Mouse (Mus musculus) kidney, postnatal 25 days (tissue): ENCODE results near the gene Htra3.

ENCODE experiments used
- DNase-seq, 2 experiments: peaks; one replicate each; pipeline ENCODE4 v3.0.0; 2021; ENCODE audit warnings: mixed read lengths in 2 of 2

Htra3 gene

GRCm38 (mm10) chr5:35693638-35694037 is 14.1 kb upstream of the Htra3 start:
- DNase-seq = no peak

GRCm38 (mm10) chr5:35691246-35691645 is 11.7 kb upstream of the Htra3 start:
- no peak for DNase-seq

- DNase-seq = no peak
Observed at GRCm38 (mm10) chr5:35690485-35691165, 11.0 kb upstream of the Htra3 start.

- DNase-seq = no peak
Observed at GRCm38 (mm10) chr5:35689374-35689773, 9.8 kb upstream of the Htra3 start.

GRCm38 (mm10) chr5:35688851-35689250 is 9.3 kb upstream of the Htra3 start:
- DNase-seq = peak in 1 of 2 experiments; percentile 38

DNA sequence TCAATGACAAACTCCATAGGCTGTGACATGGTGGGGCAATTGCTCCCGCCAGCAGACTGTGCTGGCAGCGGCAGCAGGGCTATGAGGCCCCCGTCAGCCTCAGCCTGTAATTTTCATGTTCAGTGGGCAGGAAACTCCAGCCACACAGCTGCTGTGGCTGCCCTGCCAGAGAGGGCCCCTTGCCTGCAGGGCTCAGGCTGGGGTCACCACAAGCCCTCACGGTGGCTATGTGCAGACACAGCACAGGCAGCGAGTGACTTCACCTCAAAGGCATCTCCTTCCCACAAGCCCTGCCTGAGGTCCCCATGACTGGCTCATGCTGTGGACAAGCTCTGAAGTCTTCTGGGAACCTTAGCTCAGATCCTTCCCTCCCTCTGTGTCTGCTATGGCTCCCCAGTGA is 7.5 kb upstream of the Htra3 start:
- DNase-seq = no peak

DNA sequence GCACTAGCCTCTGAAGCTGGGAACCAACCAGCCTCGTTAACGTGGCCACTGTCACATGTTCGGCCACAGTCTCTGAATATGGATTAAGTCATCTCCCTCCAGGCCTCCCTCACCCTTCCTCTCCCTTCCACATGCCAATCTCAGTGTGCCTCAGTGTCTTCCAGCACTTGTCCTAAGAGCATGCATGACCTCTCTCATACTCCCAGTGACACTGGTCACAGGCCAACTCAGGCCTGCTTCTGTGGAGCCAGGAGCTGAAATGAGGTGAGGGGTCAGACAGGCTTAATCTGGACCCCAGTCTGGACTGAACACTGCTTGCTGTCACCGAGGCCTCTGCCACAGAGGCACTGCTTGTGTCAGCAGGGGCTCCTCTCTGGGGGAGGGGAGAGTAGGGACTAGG is 6.8 kb upstream of the Htra3 start:
- no peak for DNase-seq

- no peak for DNase-seq
Observed at GRCm38 (mm10) chr5:35685079-35685478, 5.5 kb upstream of the Htra3 start.

GRCm38 (mm10) chr5:35680958-35681357 is 1.4 kb upstream of the Htra3 start:
- peak; percentile 62 to 73 for DNase-seq

GRCm38 (mm10) chr5:35676964-35677363 is 2.6 kb downstream of the Htra3 start:
- no peak for DNase-seq

DNA sequence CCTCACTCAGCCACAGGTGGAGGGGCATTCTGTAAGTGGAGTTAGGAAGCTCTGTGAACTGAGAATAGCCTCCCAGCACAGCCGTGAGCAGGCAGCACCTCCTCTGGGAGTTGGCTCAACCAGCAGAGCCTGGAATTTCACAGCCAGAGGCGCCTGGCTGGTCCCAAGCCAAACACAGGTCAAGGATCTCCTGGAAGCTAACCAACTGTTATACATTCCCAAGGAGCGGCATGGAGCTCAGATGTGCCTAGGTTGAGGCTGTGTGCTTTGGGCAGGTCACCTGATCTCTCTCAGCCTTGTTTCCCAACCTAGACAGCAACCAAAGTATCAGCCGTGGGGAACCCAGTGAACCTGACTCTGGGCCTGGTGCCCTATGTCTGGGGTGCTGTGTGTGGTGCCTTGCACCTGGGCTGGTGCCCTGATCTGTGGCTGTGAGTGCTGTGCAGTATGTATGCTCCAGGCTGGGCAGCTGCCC is 5.5 kb downstream of the Htra3 start:
- peak; percentile 93 to 95 for DNase-seq

- DNase-seq = peak; percentile 86 to 90
Observed at GRCm38 (mm10) chr5:35673086-35673485, 6.5 kb downstream of the Htra3 start.

- no peak for DNase-seq
Observed at GRCm38 (mm10) chr5:35672581-35672980, 7.0 kb downstream of the Htra3 start.

DNA sequence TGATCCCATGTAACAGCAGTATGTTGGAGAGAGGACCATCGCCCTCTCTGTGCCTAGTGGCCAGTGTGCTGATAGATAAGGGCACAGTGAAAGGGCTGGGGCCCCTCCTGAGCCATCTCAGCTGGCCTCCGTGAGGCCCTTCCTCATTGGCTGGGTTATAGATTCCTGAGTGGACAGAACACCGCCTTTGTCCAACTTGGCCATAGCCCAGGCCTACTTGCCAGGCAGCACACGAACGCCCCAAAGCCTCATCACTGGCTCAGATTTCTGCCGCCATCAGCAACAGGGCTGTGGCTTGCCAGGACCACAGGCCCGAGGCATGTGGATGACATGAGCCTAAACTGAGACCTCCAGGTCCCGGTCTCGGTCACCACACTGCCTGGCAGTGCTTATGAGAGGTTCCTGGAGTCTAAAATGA is 8.1 kb downstream of the Htra3 start:
- DNase-seq = peak; percentile 67 to 82

GRCm38 (mm10) chr5:35670412-35670801 is 9.2 kb downstream of the Htra3 start:
- DNase-seq = peak in 1 of 2 experiments; percentile 38

GRCm38 (mm10) chr5:35669747-35670411 is 9.7 kb downstream of the Htra3 start:
- no peak for DNase-seq

- no peak for DNase-seq
Observed at GRCm38 (mm10) chr5:35666152-35666551, 13.4 kb downstream of the Htra3 start.

- no peak for DNase-seq
Observed at GRCm38 (mm10) chr5:35662021-35662545, 17.5 kb downstream of the Htra3 start.

DNA sequence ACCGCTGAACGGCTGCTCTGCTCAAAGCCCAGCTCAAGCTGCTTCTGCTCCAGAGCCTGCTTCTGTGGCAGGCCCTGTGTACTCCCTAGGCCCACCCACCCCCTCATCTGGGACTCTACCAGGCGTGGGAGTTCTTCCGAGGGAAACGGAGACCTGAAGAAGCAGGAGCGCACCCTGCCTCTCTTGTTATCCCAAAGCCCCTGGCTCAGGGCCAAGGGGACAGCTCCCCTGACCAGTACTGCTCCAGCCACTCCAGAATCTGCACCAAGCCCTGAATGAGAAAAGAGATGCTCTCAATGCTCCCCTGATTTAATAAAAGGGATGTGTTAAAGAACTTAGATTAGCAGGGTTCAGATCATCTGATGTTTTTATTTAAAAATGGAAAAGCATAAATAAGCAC is 18.4 kb downstream of the Htra3 start:
- DNase-seq = peak in 1 of 2 experiments; percentile 17

DNA sequence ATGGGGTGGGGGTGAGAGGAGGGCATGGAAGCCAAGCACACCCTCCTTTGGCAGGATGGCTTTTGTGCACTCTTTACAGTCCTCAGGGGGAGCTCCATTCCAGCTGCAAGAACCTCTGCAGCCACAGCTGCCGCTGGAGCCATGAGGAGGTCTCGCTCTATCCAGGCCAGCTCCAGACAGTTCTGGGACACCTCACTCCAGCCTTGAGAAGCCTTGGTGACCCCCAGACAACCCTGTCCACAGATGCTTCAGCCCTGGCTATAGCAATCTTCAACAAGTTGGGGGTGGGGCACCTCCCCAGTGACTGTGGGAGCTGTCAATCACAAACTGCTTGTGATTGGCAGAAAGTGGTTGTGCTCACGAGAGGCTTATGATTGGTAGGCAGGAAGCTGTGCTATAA is 20.1 kb downstream of the Htra3 start:
- DNase-seq = no peak

GRCm38 (mm10) chr5:35655753-35656485 is 23.7 kb downstream of the Htra3 start:
- DNase-seq = no peak

DNA sequence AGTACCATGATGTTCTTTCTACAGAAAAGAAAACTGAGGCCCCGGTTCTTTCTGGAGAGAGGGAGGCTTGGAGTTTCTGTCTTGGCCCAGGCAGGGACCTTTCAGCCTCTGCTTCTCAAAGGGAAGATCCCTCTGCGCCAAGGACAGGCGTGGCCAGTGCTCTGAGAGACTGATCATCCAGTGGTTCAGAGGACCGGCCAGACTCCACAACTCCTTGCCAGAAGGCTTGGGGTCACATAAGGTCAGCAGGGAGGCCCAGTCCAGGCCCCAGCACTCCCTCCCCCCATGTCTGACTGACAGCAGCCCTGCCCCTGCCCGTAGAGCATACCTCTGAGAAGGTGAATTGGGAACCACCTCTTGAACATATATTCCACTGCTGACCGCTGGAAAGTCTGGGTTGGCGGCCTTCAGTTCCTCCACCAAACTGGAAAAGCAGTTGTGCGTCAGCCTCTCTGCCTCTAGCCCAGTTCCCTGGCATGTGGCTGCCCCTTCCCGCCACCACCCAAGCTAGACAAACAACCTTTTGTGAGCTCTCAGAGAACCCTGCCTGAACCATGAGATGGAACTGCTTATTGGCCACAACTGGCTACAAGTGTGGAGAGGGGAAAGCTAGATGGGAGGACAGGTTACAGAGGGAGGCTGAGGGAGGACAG is 25.7 kb downstream of the Htra3 start:
- DNase-seq = peak in 1 of 2 experiments; percentile 54

GRCm38 (mm10) chr5:35652872-35653271 is 26.7 kb downstream of the Htra3 start:
- peak in 1 of 2 experiments; percentile 20 for DNase-seq
